Mouse (Mus musculus) megakaryocyte progenitor cell, adult 5-6 weeks (primary cell): ENCODE results near the gene Tcea3. TPM values are rescaled to one million over a fixed set of nuclear protein-coding genes. Genes with fewer than 3 reads are reported as not detected.

Source experiments
- ATAC-seq: replicated peaks from 2 replicates; pipeline ENCODE4 v1.8.0; 2016; ENCODE audit warnings: mild to moderate bottlenecking, moderate TSS enrichment, inconsistent platforms; ENCODE audit not compliant: poor library complexity
- total RNA-seq, 2 experiments: library from RNA; stranded (forward) in 1 of 2; stranded (reverse) in 1 of 2; fragments of 157-497, 149-512 nt in 1 of 2; fragments of 200-1000 nt in 1 of 2; gene quantifications; 2 replicates each; pipeline versions ENCODE4 v1.2.3 to v1.2.4; 2015 to 2017

Gene Tcea3
- total RNA-seq, 2 experiments from 2014 or later: 0.10 to 0.33 TPM

DNA sequence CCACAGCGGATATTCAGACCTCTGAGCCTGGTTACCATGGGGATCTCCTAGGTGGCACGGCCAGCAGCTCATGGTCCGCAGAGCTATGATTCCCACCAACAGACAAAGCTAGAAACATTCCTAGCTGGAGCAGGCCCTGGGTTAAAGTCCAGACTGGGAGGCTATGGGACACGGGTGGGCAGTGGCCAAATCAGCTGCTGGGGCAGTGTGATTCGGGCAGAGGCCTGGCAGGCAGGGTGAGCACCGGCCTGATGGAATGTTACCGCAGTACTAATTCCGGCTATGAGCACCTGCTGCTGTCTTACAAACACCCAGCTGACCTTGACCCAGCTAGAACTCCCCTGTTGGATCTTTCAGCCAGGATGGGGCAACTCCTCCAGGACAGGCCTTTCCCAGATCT lies 23.1 kb downstream of the Tcea3 start:
- no peak for ATAC-seq

- no peak for ATAC-seq
Measured at GRCm38 (mm10) chr4:136281097-136281496, 33.6 kb downstream of the Tcea3 start.

DNA sequence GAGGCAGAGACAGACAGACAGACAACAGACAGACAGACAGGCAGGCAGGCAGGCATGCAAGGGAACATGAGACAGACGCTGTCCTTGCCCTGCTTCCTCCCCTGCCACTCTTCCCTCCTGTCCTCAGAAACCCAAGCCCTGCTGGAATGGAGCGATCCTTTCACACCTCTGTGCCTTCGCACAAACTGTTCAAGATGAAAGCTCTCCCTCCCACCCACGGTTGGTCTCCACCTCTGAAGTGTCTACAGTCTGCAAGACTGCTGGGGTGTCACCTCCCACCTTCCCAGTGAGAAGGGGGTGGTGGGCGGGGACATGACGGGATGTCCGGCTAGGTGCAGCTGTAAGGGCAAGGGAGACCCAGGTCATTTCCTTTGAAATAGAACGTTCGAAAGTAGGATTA lies 34.1 kb downstream of the Tcea3 start:
- ATAC-seq: no peak

DNA sequence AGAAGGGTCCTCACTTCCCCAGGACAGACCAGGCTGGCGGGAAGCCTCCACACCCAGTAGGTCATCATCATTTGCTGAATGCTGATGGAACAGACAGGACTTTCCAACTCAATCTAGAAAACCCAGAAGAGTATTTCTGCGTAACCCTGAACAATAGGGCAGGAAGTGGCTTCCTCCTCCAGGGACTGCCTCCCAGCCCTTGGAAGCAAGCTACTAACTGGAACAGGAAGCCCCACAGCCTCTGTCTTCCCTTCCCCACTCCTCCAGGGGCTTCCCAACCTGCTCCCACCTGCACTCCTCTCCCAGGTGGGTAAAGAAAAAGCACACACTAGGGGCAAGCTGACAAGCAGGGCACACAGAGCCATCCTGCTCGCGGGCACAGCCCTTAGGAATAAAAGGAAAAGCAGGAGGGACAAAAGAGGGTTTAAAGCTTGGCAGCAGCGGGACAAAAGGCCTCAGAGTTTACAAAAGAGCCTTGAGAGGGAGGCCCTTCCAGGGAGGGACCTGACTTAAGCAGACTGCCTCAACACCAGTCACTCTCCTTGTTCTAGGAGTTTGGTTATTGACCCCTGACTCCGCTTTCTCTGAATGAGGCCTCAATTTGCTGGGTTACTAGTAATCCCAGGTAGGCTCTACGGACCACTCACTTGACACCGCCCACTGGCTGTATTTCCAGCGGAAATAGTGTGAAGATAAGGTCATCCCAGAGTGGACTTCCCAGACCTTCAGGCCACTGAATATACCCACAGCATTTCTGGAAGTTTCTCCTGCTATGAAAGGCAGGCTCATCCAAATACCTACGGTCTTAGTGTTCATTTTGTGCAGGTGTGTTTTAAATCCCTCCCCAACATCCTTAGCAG lies 35.3 kb downstream of the Tcea3 start:
- no peak for ATAC-seq

- no peak for ATAC-seq
Measured at GRCm38 (mm10) chr4:136283783-136284182, 36.3 kb downstream of the Tcea3 start.

DNA sequence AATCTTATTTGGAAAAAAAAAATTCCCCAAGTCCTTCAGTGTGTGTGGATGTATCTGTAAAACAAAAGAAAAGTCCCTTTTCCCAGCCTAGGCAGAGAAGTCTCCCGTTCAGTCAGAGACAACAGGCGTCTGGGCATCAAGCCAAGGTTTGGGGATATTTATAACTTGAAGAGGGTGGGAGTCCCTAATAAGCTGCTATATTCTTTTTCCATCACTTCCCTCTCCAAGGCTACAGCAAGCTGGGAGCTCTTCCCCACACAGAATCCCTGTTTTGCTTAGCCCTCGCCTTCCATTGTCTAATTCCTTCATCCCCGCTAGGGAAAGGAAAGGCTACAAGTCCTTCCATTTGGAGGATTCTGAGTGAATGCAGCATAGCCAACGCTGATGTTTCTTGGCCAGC lies 36.9 kb downstream of the Tcea3 start, which contains the start of gene Zfp46:
Zfp46 (plus strand) TSS at position 229 of the 400 bp plus-strand sequence.
- no peak for ATAC-seq

- no peak for ATAC-seq
Measured at GRCm38 (mm10) chr4:136284891-136285290, 37.4 kb downstream of the Tcea3 start.

DNA sequence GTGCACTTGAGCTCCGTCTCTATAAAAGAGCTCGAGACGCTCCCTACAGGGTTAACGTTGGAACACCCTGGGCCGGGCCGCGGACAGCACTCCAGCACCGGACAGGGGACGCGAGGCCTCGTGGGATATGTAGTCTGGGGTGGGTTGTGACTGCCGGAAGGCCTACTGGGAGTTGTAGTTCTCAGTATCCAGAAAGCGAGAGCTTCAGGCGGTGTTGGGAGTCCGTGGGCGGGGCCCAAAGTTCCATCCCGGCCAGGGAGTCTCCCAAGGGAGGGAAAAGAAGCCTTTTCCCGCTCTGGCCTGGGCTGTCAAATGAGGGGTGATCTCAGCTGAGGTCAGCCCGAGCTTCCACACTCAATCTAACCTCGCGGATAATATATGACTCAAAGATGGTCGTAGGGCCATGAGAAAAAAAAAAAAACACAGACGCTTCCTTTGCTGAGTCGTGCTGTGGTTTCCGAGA lies 37.9 kb downstream of the Tcea3 start:
- ATAC-seq: peak; percentile 90

DNA sequence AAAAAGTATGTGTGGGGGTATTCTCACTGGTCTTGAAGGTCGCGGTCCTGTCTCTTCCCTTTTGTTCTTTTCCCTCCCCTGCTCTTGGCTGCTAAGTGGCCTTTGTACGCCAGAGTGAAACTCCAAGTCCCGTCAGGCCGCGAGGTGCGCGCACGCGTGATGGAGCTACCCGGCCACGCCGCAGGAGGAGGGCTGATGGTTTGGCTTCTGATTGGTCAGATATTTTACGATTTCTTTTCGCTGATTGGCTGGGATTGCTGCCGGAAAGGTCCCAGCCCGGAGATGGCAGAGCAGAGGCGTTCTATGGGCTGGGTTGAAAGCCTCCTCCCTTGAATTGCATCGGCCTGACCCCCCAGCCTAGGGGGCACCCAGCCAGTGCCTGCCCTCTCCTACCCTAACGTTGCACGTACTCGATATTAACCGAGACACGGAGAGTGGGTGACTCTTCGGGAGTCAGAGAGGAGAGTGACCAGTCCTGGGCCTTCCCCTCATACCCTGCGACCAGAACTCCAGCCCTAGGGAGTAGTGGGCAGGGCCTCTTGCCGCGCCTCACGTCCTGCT lies 38.4 kb downstream of the Tcea3 start:
- ATAC-seq: peak; percentile 92

- ATAC-seq: no peak
Measured at GRCm38 (mm10) chr4:136289918-136290780, 42.6 kb downstream of the Tcea3 start.

GRCm38 (mm10) chr4:136290781-136291595 lies 43.5 kb downstream of the Tcea3 start:
- no peak for ATAC-seq

DNA sequence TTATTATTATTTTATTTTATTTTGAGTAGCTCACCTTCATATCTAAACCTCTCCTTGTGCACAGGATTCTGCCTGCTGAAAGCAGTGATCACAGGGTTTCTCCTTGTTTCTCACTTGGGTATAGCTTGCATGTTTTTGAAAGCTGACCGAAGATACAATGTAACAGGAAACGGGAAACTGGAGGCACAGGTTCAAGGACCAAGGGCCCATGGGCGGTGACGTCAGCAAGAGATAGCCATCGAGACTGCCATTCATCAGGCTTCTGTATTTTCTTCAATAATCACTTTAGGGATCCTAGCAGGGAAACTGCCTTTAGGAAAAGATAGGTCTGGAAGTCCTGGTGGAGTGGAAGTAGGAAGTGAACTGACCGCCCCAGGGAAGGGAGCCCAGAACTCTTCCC lies 44.2 kb downstream of the Tcea3 start:
- ATAC-seq: no peak

GRCm38 (mm10) chr4:136295941-136296340 lies 48.4 kb downstream of the Tcea3 start:
- no peak for ATAC-seq

DNA sequence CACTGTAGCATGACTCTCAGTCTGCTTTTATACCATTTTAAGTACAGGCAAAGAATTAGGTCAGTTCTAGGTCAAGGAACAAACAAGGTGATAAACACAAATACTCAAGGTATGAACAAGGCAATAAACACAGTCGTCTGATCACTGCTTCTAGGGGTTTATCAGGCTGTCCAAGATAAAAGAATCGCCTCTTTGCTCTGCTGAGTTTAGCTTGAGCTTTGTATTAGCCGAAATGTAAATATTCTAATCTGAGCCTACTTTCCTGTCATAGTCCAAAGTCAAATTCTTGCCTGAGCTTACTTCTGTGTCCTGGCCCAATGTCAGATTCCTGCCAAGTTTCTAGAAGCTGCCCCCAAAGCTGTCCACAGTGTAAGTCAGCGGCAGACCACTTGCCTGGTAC lies 54.9 kb downstream of the Tcea3 start:
- no peak for ATAC-seq

GRCm38 (mm10) chr4:136304181-136304580 lies 56.7 kb downstream of the Tcea3 start:
- ATAC-seq: no peak

- no peak for ATAC-seq
Measured at GRCm38 (mm10) chr4:136308355-136308754, 60.8 kb downstream of the Tcea3 start.

- ATAC-seq: peak; percentile 69
Measured at GRCm38 (mm10) chr4:136309780-136310179, 62.3 kb downstream of the Tcea3 start.

DNA sequence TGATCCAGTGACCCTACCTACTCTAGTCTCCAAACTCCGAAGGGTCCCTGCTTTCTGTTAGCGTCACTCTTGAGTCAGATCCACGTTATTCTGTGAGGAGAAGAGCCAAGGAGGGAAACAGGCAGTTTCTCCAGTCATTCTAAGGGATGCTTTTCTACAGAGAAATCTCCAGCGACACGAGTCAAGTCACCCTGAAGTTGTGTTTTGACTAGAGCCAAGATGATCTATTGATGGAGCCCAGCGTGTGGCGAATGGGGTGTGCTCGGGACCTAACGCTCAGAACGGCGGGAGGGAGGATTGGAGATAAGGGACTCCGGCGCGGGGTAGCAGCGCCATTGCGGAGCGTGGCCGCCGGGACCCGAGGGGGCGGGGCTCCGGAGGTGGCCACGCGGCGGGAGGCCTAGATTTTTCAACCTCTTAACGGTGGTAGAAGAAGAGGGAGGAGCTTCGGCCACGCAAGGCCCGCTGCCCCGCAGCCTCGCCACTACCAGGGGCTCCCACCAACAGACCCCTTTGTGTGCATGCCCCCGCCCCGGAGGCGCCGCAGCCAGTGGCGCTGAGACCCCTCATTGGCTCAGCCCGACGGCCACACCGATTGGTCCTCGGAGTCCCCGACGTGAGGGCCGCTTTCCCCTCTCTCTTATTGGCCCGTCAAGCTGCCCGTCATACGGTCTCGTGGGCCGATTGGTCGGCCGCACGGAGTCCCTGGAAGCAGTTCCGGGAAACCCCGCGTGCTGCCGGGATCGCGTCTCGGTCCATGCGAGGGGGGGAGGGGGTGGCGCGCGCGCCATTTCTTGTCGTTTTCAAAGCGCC lies 62.9 kb downstream of the Tcea3 start, which contains the start of gene Hnrnpr:
Hnrnpr (plus strand) TSS at position 714 of the 813 bp plus-strand sequence.
- peak; percentile 92 for ATAC-seq
